Mouse (Mus musculus) kidney, postnatal 36 days (tissue): ENCODE results near the gene Tmtc2.

ENCODE experiments used
- DNase-seq, 2 experiments: peaks; one replicate each; pipeline ENCODE4 v3.0.0; 2021 to 2022; ENCODE audit warnings: mixed read lengths in 2 of 2

The Tmtc2 gene

GRCm38 (mm10) chr10:105402481-105402779, 171.8 kb downstream of the Tmtc2 start:
- DNase-seq: no peak

GRCm38 (mm10) chr10:105401754-105402480, 172.3 kb downstream of the Tmtc2 start:
- no peak for DNase-seq

GRCm38 (mm10) chr10:105399316-105399715, 174.9 kb downstream of the Tmtc2 start:
- DNase-seq: no peak

- no peak for DNase-seq
Observed at GRCm38 (mm10) chr10:105384065-105384464, 190.2 kb downstream of the Tmtc2 start.

- no peak for DNase-seq
Observed at GRCm38 (mm10) chr10:105381705-105382104, 192.5 kb downstream of the Tmtc2 start.

GRCm38 (mm10) chr10:105381202-105381601, 193.0 kb downstream of the Tmtc2 start:
- no peak for DNase-seq

GRCm38 (mm10) chr10:105380584-105380983, 193.7 kb downstream of the Tmtc2 start:
- DNase-seq: no peak

GRCm38 (mm10) chr10:105377711-105378110, 196.5 kb downstream of the Tmtc2 start:
- no peak for DNase-seq

GRCm38 (mm10) chr10:105373265-105373664, 201.0 kb downstream of the Tmtc2 start:
- peak; percentile 6 to 27 for DNase-seq

- peak in 1 of 2 experiments; percentile 6 for DNase-seq
Observed at GRCm38 (mm10) chr10:105368242-105368641, 206.0 kb downstream of the Tmtc2 start.

- DNase-seq: no peak
Observed at GRCm38 (mm10) chr10:105364480-105364879, 209.8 kb downstream of the Tmtc2 start.

GRCm38 (mm10) chr10:105350301-105350700, 223.9 kb downstream of the Tmtc2 start:
- no peak for DNase-seq

GRCm38 (mm10) chr10:105345920-105346319, 228.3 kb downstream of the Tmtc2 start:
- DNase-seq: no peak

- DNase-seq: no peak
Observed at GRCm38 (mm10) chr10:105332856-105333255, 241.4 kb downstream of the Tmtc2 start.

- no peak for DNase-seq
Observed at GRCm38 (mm10) chr10:105330327-105330726, 243.9 kb downstream of the Tmtc2 start.

GRCm38 (mm10) chr10:105323646-105324192, 250.5 kb downstream of the Tmtc2 start:
- DNase-seq: no peak

- no peak for DNase-seq
Observed at GRCm38 (mm10) chr10:105319299-105320057, 254.8 kb downstream of the Tmtc2 start.

- DNase-seq: no peak
Observed at GRCm38 (mm10) chr10:105318869-105319268, 255.4 kb downstream of the Tmtc2 start.

GRCm38 (mm10) chr10:105312986-105313385, 261.3 kb downstream of the Tmtc2 start:
- DNase-seq: no peak

- DNase-seq: no peak
Observed at GRCm38 (mm10) chr10:105297560-105297959, 276.7 kb downstream of the Tmtc2 start.

GRCm38 (mm10) chr10:105292961-105293360, 281.3 kb downstream of the Tmtc2 start:
- no peak for DNase-seq

- DNase-seq: no peak
Observed at GRCm38 (mm10) chr10:105288472-105288871, 285.8 kb downstream of the Tmtc2 start.

- DNase-seq: no peak
Observed at GRCm38 (mm10) chr10:105287575-105287974, 286.7 kb downstream of the Tmtc2 start.

GRCm38 (mm10) chr10:105287064-105287463, 287.2 kb downstream of the Tmtc2 start:
- DNase-seq: peak in 1 of 2 experiments; percentile 2
